Mouse (Mus musculus): Measurements from ENCODE around the gene Iqschfp. TPM values are rescaled to one million over a fixed set of nuclear protein-coding genes. Genes with fewer than 3 reads are reported as not detected.
A peak's percentile ranks its signal among the peaks of the same experiment; 100 is the strongest.

The Iqschfp gene
- total RNA-seq, 2 experiments from 2014 or later, result not detected

DNA sequence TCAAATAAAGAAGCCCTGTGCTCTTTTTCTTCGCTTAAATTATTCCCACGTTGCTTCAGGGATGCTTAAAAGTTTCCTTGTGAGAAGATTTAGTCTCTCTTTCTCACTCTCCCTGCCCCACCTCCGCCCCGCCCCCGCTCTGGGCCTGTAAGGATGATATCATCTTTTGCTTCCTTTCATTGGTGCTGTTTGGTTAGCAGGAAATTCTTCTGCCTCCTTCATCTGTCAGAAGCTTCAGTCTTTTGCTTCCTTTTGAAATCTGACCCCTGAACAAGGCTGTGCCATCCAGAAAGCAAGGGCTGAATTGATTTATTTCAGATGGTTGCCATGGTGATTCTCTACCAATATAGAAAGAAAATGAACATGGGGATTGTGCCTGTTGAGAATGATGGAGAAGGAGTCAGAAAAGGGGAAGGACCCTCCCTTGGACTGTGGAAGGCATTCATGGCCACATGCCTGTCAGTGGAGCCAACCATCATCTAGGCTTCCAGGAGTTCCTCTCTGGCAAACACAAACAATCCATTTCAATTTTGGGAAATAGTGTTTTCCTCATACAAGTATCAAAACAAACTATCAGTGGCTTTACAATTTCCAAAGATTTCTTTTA, 62.5 kb downstream of the Iqschfp start:
- DNase-seq (ENCODE audit: low spot score), result no peak

- DNase-seq (ENCODE audit: low spot score), result no peak
Measured at GRCm38 (mm10) chr3:67959672-67960071, 67.6 kb downstream of the Iqschfp start.

DNA sequence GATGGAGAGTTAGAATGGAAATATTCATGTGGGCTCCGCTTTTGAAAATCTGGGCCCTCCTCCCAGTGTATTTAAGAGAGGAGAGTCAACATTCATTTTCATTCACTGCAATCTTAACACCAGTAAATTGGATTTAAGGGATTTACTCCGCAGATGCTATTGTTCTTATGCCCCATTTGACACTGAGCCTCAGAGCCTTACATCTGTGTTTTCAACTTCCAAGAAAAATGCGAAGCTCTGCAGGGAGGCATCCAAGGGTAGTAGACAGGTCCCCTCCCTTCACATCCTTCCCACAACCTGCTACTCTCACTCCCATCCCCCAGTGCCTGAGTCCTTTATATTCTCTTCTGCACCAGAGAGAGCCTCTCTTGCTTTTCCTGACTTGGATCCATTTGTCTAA, 68.1 kb downstream of the Iqschfp start:
- DNase-seq (ENCODE audit: low spot score), result no peak

- no peak for DNase-seq (ENCODE audit: low spot score)
Measured at GRCm38 (mm10) chr3:67960727-67961126, 68.7 kb downstream of the Iqschfp start.

- DNase-seq (ENCODE audit: low spot score), result no peak
Measured at GRCm38 (mm10) chr3:67961934-67962639, 70.1 kb downstream of the Iqschfp start.

- no peak for DNase-seq (ENCODE audit: low spot score)
Measured at GRCm38 (mm10) chr3:67974340-67974998, 82.4 kb downstream of the Iqschfp start.

DNA sequence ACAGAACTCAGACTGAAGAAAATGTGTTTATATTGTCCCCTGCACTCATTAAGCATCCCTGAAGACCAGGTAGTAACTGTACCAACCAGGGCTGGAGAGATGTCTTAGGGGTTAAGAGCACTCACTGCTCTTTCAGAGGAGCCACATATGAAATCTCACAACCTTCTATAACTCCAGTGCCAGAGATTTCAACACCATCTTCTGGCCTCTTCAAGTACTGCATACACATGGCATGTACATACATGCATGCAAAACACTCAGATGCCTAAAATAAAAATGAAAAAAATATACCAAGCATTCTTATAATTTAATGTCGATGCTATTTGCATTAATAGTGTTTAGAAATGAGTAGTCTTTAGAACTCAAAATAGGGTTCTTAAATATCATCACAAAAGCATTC, 88.0 kb downstream of the Iqschfp start:
- no peak for DNase-seq (ENCODE audit: low spot score)

GRCm38 (mm10) chr3:67983329-67983728, 91.3 kb downstream of the Iqschfp start:
- no peak for DNase-seq (ENCODE audit: low spot score)

- no peak for DNase-seq (ENCODE audit: low spot score)
Measured at GRCm38 (mm10) chr3:68002415-68002814, 110.4 kb downstream of the Iqschfp start.

GRCm38 (mm10) chr3:68012342-68012741, 120.3 kb downstream of the Iqschfp start:
- DNase-seq (ENCODE audit: low spot score), result no peak

DNA sequence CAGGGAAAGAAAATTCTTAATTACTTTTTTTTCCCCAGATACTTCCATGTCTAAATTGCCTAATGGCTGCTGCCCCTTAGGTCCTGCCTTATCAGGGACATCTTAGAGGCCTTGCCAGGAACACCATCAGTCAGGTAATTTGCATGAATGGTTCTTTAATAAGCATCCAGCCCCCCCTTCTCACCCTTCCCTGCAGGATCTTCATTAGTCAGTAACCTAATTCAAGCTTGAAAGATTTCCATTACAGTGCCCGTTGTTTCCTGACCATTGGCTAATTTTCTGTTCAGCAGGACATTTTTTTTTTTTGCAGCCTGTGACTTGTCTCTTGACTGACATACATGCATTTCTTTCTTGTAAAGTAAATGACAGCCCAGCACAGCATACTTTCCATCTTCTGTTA, 123.8 kb downstream of the Iqschfp start:
- DNase-seq (ENCODE audit: low spot score), result no peak

DNA sequence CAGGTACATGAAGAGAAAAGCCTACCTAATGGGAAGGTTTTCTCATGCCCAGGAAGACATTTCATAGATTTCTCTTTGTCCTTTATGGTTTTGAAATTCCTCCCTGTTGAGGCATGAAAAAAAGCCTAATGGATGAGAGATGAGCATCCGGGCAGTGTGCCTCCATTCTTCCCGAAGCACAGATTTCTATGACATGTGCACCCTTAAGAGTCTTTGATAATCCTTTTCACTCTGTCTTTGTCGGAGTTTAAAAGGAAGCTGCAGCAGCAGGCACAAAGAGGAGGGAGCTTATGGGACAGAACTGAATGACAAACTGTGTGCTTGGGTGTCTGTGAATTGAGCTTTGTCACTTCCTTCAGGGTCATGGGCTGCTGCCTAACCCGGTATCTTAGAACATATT, 127.4 kb downstream of the Iqschfp start:
- no peak for DNase-seq (ENCODE audit: low spot score)

DNA sequence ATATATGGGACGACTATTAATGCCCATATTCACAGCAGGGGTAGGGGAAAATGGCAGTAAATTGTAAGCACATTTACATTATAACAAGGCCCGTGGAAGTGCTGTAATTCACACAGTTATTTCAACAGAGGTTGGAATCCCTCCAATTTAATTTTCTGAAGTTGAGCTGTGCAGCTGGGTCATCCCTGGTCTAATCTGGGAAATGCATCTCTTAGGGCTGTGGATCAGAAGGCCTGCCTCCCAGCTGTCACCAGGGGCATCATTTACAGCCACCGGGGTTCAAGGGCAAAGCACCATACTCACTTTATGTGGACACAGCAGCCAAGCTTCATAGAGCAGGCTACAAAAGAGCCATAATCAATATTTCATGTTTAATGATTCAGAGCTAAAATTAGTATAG, 144.1 kb downstream of the Iqschfp start:
- DNase-seq (ENCODE audit: low spot score), result no peak

GRCm38 (mm10) chr3:68042951-68043350, 150.9 kb downstream of the Iqschfp start:
- DNase-seq (ENCODE audit: low spot score), result no peak

DNA sequence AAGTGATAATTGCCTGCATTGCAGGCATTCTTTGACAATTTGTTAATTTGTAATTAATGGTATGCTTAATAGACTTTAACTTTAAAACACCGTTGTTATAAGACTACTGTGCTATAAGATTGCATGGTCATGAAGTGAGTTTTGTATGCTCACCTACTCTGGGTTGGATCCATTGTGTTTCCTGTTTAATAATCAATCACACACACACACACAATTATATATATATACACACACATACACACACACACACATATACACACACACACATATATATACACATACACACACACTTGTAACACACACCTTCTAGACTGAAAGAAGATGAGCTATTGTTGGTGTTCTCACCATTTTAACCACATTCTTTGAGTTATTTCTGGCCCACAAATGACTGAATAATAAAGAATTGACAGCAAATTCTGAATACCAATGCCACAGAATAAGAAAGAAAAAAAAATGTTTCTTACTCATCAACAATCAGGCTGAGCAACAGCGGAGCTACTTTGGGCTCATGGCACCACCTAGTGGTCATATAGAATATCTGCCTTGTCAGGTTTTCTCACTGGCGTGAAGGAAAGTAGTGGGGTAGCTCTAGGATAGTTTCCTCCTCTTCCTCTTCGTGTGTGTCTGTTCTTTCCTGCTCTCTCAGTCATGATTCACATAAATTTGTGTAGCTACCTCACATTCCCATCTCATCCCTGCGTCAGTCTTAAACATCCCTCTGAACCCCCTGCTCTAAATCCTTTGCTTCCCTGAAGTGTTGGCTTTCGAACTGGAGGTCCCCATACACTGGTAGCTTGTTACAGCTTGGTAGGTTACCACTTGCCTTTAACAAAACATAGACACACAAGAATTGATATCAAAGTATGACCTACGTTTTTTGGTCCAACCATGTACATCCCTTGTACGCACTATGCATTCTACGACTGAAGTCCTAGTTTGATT, 153.7 kb downstream of the Iqschfp start:
- no peak for DNase-seq (ENCODE audit: low spot score)

DNA sequence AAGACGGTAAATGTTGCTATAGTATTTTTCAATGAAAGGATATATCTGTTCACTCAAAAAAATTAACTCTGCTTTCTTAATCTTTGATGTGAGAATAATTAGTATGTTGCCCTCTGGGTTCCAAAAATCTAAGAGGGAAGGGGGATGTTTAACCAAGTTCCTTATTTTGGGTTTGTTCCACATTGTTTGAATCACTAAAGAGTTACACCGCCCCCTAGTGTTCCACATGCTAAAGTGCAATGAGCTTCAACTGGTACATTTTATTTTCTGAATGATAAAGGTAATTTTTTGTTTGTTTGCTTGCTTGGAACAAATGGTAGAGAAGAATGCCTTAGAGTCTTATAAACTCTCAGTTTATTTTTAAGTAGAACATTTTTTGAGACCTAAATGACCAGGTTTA, 161.5 kb downstream of the Iqschfp start:
- DNase-seq (ENCODE audit: low spot score), result no peak

DNA sequence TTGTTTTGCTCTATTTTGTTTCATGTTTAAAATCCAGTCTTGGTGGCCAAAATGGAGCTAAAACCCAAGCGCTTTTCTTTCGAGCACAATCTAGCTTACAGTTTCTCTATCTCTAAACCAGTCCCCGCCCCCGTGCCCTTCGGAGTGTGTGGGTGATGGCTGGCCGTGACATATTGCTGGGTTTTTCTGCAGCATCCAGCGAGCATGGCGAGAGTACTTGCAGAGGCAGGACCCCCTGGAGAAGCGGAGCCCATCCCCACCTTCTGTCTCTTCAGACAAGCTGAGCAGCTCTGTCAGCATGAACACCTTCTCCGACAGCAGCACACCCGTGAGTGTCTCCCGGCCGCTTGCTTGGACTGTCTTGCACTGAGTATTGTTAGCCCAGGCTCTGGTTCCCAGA, 163.0 kb downstream of the Iqschfp start:
- no peak for DNase-seq (ENCODE audit: low spot score)

DNA sequence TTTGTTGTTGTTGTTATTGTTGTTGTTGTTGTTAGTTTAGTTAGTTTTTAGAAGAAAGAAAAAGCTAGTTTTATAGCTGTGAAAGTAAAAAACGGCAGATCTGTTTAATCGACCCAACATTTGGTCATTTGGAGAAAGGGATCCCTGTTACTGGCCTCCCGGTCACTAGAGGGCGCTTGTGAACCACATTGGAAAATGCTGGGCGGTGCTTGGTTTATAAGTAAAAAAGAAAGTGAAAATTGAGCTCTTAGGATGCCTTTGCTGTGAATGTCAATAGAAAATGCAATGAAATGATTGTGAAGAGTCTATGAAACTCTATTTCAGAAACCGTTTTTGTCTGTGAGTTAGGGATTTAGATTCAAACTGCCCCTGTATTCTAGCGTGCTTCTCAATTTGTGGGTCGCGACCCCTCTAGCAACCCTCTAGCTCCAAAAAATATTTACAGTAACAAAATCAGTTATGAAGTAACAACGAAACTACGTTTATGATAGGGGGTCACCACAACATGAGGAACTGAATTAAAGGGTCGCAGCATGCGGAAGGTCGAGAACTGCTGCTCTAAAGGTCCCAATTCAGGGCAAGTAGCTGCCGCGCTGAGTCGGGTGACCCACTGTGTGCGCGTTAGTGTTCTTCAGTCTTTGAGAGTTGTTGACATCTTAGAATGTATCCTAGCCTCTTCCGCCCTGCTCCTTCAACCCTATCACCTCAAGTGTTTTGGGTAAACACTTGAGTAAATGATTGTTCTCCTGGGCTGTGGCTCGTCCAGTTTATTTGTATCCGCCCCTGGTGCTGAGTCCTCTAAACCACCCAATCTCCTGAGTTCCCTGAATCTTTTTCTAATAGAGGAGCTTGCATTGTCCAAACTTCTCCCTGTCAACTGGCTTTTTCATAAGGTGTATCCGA, 164.6 kb downstream of the Iqschfp start:
- peak; percentile 66 for DNase-seq (ENCODE audit: low spot score)

GRCm38 (mm10) chr3:68059162-68059800, 167.2 kb downstream of the Iqschfp start:
- no peak for DNase-seq (ENCODE audit: low spot score)

DNA sequence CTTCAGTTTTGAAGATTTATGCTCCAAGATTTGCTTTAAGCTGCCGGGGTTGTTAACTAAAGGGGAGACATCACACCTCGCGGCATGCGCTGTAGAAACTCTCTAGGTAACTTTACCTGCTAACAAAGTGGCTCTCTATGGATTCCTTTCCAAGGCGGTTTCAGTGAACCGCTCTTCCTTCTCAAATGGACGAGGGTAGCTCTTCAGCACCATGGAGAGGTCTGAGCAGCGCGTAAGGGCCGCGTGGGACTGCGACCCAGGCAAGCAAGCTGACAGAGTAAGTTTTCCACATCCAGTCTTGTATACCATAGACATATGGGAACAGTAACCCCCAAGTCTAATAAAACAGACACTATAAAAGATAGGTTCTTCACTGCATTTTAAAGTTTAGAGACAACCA, 172.7 kb downstream of the Iqschfp start, which contains the start of gene Schip1:
Gene Schip1, plus strand, starts transcription at position 72 of the 400 bp plus-strand sequence.
- no peak for DNase-seq (ENCODE audit: low spot score)
